Mouse (Mus musculus): ENCODE measurements around the gene Fgf3. TPM values are rescaled to one million over a fixed set of nuclear protein-coding genes. Genes with fewer than 3 reads are reported as not detected.
"Not testable (repeated sequence)": the region's sequence is repeated elsewhere in the genome, so short reads cannot be mapped to it uniquely, and the experiment has no call there.

Fgf3 gene
- polyA plus RNA-seq, 1 experiment from 2014 or later = 0.87 TPM

DNA sequence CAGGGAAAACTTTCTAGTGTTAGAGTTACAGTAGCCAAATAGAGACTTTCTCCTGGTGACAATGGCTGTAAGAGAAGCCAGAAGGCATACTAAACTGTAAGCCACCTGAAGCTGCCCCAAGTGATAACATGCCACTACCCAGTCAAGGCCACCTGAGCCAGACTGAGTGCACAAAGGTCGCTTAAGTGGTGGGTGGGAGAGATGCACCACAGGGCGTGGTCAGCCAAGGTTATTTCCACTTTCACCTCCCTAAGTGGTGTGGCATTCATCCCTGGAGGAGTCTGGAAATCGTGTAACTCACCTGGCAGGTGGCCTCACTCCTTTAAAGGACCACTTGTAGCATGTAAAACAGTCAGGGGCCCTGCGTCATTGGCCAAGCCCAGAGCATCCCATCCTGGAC, 29.3 kb downstream of the Fgf3 start:
- no peak overlapping the region for H3K4me3 ChIP-seq (ENCODE audit: low read length)
- H3K27ac ChIP-seq (ENCODE audit: low read length) = no peak overlapping the region
- WGBS = 62% methylated on average over 4 of the region's 4 CpGs
- no peak overlapping the region for H3K9ac ChIP-seq (replicated peaks; ENCODE audit: low read length)
- H3K9me3 ChIP-seq (ENCODE audit: low read length) = no peaks in the 10 kb centered on the region
- no peak for ATAC-seq (ENCODE audit: low FRiP score, low TSS enrichment)
- H3K4me1 ChIP-seq (ENCODE audit: insufficient read depth, low read length) = peaks cover 5% of the 10 kb centered on the region; the same call in 1 of the 2 replicates
- peaks cover 42% of the 10 kb centered on the region for H3K27me3 ChIP-seq (ENCODE audit: insufficient read depth, low read length)
- H3K36me3 ChIP-seq (ENCODE audit: insufficient read depth, low read length) = no peaks in the 10 kb centered on the region
- no peak overlapping the region for H3K4me2 ChIP-seq (replicated peaks; ENCODE audit: low read depth, low read length)

DNA sequence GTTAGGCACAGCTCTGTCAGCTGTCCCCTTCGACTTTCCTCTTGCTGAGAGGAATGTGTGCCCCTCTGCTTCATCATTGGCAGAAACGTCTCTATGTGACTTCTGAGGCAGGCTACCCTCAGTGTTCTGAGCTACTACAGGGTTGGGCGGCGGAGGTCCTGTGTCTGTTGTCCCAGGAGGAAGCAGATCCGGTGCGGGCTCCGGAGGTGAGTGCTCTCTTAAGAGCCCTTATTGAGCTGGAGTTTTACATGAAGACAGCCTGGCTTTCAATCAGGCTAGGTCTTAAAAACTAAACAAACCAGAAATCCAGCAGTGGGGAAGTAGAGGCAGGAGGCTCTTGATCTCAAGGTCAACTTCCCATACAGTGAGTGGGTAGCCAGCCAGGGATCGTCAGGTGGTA, 29.7 kb downstream of the Fgf3 start:
- H3K36me3 ChIP-seq (ENCODE audit: insufficient read depth, low read length) = no peaks in the 10 kb centered on the region
- H3K4me3 ChIP-seq (ENCODE audit: low read length) = no peak overlapping the region
- no peak overlapping the region for H3K27ac ChIP-seq (ENCODE audit: low read length)
- H3K4me2 ChIP-seq (replicated peaks; ENCODE audit: low read depth, low read length) = no peak overlapping the region
- H3K27me3 ChIP-seq (ENCODE audit: insufficient read depth, low read length) = peaks cover 38% of the 10 kb centered on the region
- H3K9me3 ChIP-seq (ENCODE audit: low read length) = no peaks in the 10 kb centered on the region
- H3K4me1 ChIP-seq (ENCODE audit: insufficient read depth, low read length) = peaks cover 2% of the 10 kb centered on the region; the same call in 1 of the 2 replicates
- 78% methylated on average over 8 of the region's 8 CpGs for WGBS
- ATAC-seq (ENCODE audit: low FRiP score, low TSS enrichment) = no peak
- no peak overlapping the region for H3K9ac ChIP-seq (replicated peaks; ENCODE audit: low read length)

DNA sequence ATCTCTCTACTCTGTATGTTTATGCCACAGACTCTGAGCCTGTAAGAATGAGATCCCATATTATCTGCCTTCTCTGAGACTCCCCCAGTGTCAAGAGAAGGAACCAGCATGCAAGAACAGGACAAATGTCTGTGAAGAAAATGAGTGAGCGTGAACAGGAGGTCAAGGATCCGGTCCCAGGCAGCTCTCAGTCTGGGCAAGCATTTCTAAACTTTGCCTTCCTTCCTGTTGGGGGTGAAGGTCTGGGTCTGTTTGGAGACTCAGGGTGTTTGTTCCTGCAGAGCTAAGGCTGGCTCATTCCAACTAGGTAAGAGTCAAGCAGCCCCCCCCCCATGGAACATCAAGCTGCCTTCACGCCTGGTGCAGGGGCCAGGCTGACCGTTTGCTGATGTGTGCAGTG, 34.5 kb downstream of the Fgf3 start:
- no peak overlapping the region for H3K27ac ChIP-seq (ENCODE audit: low read length)
- WGBS = 58% methylated on average over 4 of the region's 4 CpGs
- ATAC-seq (ENCODE audit: low FRiP score, low TSS enrichment) = no peak; the same call in 1 of the 2 replicates

DNA sequence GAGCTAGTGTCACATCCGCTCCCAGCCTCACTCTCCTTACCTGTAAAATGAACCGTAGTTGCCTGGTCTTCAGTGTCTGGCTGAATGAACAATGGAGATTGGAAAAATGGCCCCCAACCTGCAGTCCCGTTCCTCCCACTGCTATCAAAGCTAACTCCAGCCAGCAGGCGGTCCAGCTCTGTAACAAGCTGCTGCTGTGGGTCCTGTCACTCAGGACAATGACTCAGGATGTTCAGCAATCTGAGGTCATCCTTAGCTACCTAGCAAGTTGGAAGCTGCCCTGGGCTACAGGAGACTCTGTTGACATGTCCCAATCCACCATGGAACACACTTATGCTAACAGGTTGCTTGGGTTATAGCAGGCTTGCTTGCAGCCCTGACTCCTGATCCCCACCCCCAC, 35.3 kb downstream of the Fgf3 start:
- no peak overlapping the region for H3K27ac ChIP-seq (ENCODE audit: low read length)
- H3K4me1 ChIP-seq (ENCODE audit: insufficient read depth, low read length) = peaks cover 3% of the 10 kb centered on the region; the same call in 1 of the 2 replicates
- no peak for ATAC-seq (ENCODE audit: low FRiP score, low TSS enrichment)
- no peaks in the 10 kb centered on the region for H3K9me3 ChIP-seq (ENCODE audit: low read length)
- H3K4me3 ChIP-seq (ENCODE audit: low read length) = no peak overlapping the region
- no peak overlapping the region for H3K4me2 ChIP-seq (replicated peaks; ENCODE audit: low read depth, low read length)
- no peak overlapping the region for H3K9ac ChIP-seq (replicated peaks; ENCODE audit: low read length)
- 0 out of 2 replicates have a peak, but pooled peaks cover 8% of the 10 kb centered on the region for H3K27me3 ChIP-seq (ENCODE audit: insufficient read depth, low read length)
- H3K36me3 ChIP-seq (ENCODE audit: insufficient read depth, low read length) = no peaks in the 10 kb centered on the region
- 78% methylated on average over 4 of the region's 4 CpGs for WGBS

More for the DNA sequence above, 34.5 kb downstream of the Fgf3 start:
- peaks cover 3% of the 10 kb centered on the region; the same call in 1 of the 2 replicates for H3K4me1 ChIP-seq (ENCODE audit: insufficient read depth, low read length)
- no peaks in the 10 kb centered on the region for H3K9me3 ChIP-seq (ENCODE audit: low read length)
- H3K4me2 ChIP-seq (replicated peaks; ENCODE audit: low read depth, low read length) = no peak overlapping the region
- H3K4me3 ChIP-seq (ENCODE audit: low read length) = no peak overlapping the region
- no peaks in the 10 kb centered on the region for H3K36me3 ChIP-seq (ENCODE audit: insufficient read depth, low read length)
- H3K27me3 ChIP-seq (ENCODE audit: insufficient read depth, low read length) = 0 out of 2 replicates have a peak, but pooled peaks cover 8% of the 10 kb centered on the region
- no peak overlapping the region for H3K9ac ChIP-seq (replicated peaks; ENCODE audit: low read length)

DNA sequence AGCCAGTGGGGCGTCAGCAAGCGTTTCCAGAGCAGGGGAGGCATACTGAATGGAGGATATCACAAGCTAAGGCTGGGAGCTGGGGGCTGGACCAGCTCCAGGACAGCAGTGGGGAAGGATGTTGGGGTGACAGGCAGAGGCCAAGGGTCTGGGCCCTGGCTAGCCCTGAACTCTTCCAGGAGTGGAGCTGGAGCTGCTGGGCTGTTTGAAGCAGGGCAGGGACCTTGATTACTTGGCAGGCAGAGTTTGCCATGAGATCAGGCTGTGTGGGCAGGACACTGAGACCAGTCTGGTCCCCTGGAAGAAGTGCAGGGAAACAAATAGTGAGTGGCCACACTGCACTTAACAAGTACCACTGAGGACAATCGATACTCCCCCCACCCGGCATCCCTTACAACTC, 36.3 kb downstream of the Fgf3 start:
- Histone ChIP-seq H3K4me3 (ENCODE audit: low read length) (no peak overlapping the region), H3K4me1 (ENCODE audit: insufficient read depth, low read length) (peaks cover 3% of the 10 kb centered on the region; the same call in 1 of the 2 replicates), H3K9me3 (ENCODE audit: low read length) (no peaks in the 10 kb centered on the region), H3K27me3 (ENCODE audit: insufficient read depth, low read length) (0 out of 2 replicates have a peak, but pooled peaks cover 8% of the 10 kb centered on the region), H3K27ac (ENCODE audit: low read length) (no peak overlapping the region), H3K9ac (replicated peaks; ENCODE audit: low read length) (no peak overlapping the region), H3K36me3 (ENCODE audit: insufficient read depth, low read length) (no peaks in the 10 kb centered on the region), H3K4me2 (replicated peaks; ENCODE audit: low read depth, low read length) (no peak overlapping the region)
- ATAC-seq (ENCODE audit: low FRiP score, low TSS enrichment) = no peak
- WGBS = 64% methylated on average over 4 of the region's 4 CpGs

DNA sequence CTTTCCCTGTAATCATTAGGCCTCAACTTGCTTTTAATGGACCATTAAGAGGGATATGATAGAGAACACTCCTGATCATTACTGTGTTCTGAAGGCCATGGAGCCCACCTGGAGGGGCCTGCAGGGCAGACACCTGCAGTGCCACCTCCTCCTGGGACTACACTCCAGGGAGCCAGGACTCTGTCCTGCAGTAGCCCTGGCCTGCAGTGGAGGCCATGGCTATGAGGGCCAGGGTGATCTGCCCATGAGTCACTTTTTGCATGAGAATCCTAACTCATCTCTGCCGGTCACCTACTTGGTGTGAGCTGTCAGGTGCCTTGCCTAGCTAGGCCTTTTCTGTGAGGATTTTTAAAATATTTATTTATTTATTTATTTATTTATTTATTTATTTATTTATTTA, 40.5 kb downstream of the Fgf3 start:
- H3K27ac ChIP-seq (ENCODE audit: low read length) = no peak overlapping the region
- no peak overlapping the region for H3K4me2 ChIP-seq (replicated peaks; ENCODE audit: low read depth, low read length)
- H3K36me3 ChIP-seq (ENCODE audit: insufficient read depth, low read length) = no peaks in the 10 kb centered on the region
- no peak overlapping the region for H3K4me3 ChIP-seq (ENCODE audit: low read length)
- no peak overlapping the region for H3K9ac ChIP-seq (replicated peaks; ENCODE audit: low read length)
- no peak for ATAC-seq (ENCODE audit: low FRiP score, low TSS enrichment)
- H3K4me1 ChIP-seq (ENCODE audit: insufficient read depth, low read length) = peaks cover 2% of the 10 kb centered on the region; the same call in 1 of the 2 replicates
- no peaks in the 10 kb centered on the region for H3K9me3 ChIP-seq (ENCODE audit: low read length)
- H3K27me3 ChIP-seq (ENCODE audit: insufficient read depth, low read length) = 0 out of 2 replicates have a peak, but pooled peaks cover 8% of the 10 kb centered on the region
- WGBS = 96% methylated on average over 1 of the region's 1 CpGs

DNA sequence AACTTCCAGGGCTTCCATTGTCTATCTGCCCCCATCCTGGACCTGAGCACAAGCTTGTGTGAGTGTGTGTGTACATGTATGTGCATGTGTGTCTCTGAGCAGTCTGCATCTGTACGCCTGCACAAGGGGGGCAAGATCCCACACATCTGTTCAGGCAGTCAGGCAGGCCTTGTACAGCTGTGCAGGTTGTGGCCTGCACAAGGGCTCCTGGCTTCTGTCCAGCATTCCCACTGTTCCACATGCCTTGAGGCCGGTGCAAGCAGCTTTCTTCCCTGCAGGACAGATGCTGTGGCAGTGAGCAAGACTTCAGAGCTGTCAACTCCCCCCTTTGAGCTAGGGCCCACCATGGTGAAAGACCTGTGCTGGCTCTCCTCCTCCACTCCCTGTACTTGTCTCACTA, 45.2 kb downstream of the Fgf3 start:
- no peak for ATAC-seq (ENCODE audit: low FRiP score, low TSS enrichment)

DNA sequence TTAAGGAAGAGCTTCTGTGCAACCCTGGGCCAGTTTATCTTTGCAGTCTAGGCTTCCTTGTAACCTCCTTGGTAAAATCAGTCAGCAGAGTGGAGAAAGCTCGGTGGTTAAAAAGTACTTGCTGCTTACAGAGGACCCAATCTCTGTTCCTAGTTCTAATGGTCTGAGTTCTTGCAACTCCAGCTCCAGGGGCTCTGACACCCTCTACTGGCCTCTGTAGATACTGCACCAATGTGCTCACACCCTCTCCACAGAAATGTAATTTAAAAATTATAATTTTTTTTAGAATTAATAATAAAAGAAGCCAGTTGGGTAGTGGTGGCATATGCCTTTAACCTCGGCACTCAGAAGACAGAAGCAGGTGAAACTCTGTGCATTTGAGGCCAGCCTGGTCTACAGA, 49.8 kb downstream of the Fgf3 start:
- WGBS = 81% methylated on average over 2 of the region's 2 CpGs

More for the DNA sequence above, 45.2 kb downstream of the Fgf3 start:
- 43% methylated on average over 2 of the region's 2 CpGs for WGBS
- no peaks in the 10 kb centered on the region for H3K27me3 ChIP-seq (ENCODE audit: insufficient read depth, low read length)
- no peaks in the 10 kb centered on the region for H3K36me3 ChIP-seq (ENCODE audit: insufficient read depth, low read length)
- H3K27ac ChIP-seq (ENCODE audit: low read length) = no peak overlapping the region
- no peak overlapping the region for H3K4me3 ChIP-seq (ENCODE audit: low read length)
- no peak overlapping the region for H3K9ac ChIP-seq (replicated peaks; ENCODE audit: low read length)
- H3K4me2 ChIP-seq (replicated peaks; ENCODE audit: low read depth, low read length) = no peak overlapping the region
- no peaks in the 10 kb centered on the region for H3K4me1 ChIP-seq (ENCODE audit: insufficient read depth, low read length)
- no peaks in the 10 kb centered on the region for H3K9me3 ChIP-seq (ENCODE audit: low read length)

DNA sequence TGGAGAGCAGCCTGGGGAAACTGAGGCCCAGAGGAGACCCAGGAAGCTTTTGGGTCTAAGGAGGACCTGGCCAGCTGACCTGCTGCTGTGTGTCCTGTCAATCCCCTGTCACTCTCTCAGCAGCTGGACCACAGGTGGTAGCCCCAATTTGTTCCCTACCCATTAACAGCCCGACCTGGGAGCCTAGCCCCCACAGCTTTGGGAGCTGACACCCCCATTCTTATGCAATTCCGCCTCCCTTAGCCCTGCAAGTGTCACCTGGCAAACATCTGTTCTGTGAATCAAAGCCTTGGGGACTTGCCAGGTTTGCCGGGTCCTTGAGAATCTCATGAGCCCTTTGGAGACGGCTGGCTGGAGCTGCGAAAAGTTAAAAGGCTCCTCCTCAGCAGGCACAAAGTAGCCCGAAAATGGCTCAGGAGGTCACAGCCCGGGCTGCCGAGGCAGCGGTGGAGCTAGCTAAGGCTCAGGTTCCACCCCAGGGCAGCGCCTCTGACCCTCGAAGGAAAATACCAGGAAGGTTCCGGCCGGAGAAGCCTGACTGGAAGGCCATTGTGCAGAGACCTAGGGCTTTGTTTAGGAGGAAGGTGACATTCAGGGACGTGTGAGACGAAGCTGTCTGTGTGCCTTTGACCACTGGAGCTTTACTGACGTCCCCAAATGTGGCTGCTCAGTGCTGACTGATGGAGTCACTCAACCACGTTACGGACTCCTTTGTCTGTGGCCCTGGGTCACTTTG, 50.8 kb downstream of the Fgf3 start:
- H3K9ac ChIP-seq (replicated peaks; ENCODE audit: low read length) = no peak overlapping the region
- no peak overlapping the region; the same call in 1 of the 2 replicates for H3K4me2 ChIP-seq (replicated peaks; ENCODE audit: low read depth, low read length)
- WGBS = 5% methylated on average over 18 of the region's 18 CpGs
- H3K9me3 ChIP-seq (ENCODE audit: low read length) = no peaks in the 10 kb centered on the region
- ATAC-seq (ENCODE audit: low FRiP score, low TSS enrichment) = no peak
- no peak overlapping the region for H3K4me3 ChIP-seq (ENCODE audit: low read length)
- no peaks in the 10 kb centered on the region for H3K4me1 ChIP-seq (ENCODE audit: insufficient read depth, low read length)
- peaks cover 7% of the 10 kb centered on the region; the same call in 1 of the 2 replicates for H3K27me3 ChIP-seq (ENCODE audit: insufficient read depth, low read length)
- H3K27ac ChIP-seq (ENCODE audit: low read length) = no peak overlapping the region
- no peaks in the 10 kb centered on the region for H3K36me3 ChIP-seq (ENCODE audit: insufficient read depth, low read length)

More for the DNA sequence above, 49.8 kb downstream of the Fgf3 start:
- Histone ChIP-seq H3K36me3 (ENCODE audit: insufficient read depth, low read length) (no peaks in the 10 kb centered on the region), H3K27me3 (ENCODE audit: insufficient read depth, low read length) (peaks cover 7% of the 10 kb centered on the region; the same call in 1 of the 2 replicates), H3K4me2 (replicated peaks; ENCODE audit: low read depth, low read length) (no peak overlapping the region), H3K4me1 (ENCODE audit: insufficient read depth, low read length) (no peaks in the 10 kb centered on the region), H3K9me3 (ENCODE audit: low read length) (no peaks in the 10 kb centered on the region), H3K4me3 (ENCODE audit: low read length) (no peak overlapping the region), H3K9ac (replicated peaks; ENCODE audit: low read length) (no peak overlapping the region), H3K27ac (ENCODE audit: low read length) (no peak overlapping the region)
- no peak for ATAC-seq (ENCODE audit: low FRiP score, low TSS enrichment)

DNA sequence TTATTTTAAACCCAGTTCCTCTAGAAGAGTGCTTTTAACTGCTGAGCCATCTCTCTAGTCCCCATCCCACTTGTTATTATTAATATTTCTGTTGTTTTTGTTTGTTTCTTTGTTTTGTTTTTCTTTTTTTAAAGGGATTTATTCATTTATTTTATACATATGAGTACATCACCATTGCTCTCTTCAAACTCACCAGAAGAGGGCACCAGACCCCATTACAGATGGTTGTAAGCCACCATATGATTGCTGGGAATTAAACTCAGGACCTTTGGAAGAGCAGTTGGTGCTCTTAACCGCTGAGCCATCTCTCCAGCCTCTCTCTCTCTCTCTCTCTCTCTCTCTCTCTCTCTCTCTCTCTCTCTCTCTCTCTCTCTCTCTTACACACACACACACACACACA, 52.8 kb downstream of the Fgf3 start:
- not testable (repeated sequence) for H3K4me3 ChIP-seq (ENCODE audit: low read length); H3K4me2 ChIP-seq (replicated peaks; ENCODE audit: low read depth, low read length); H3K9ac ChIP-seq (replicated peaks; ENCODE audit: low read length); H3K27ac ChIP-seq (ENCODE audit: low read length); ATAC-seq (ENCODE audit: low FRiP score, low TSS enrichment); H3K36me3 ChIP-seq (ENCODE audit: insufficient read depth, low read length); H3K4me1 ChIP-seq (ENCODE audit: insufficient read depth, low read length); H3K9me3 ChIP-seq (ENCODE audit: low read length)
- 92% methylated on average over 1 of the region's 1 CpGs for WGBS
- peaks cover 19% of the 10 kb centered on the region for H3K27me3 ChIP-seq (ENCODE audit: insufficient read depth, low read length)

All from kidney, embryonic 16.5 days (tissue).